Mouse (Mus musculus): ENCODE measurements around the gene Derl2. TPM values are rescaled to one million over a fixed set of nuclear protein-coding genes. Genes with fewer than 3 reads are reported as not detected.
A peak's percentile ranks its signal among the peaks of the same experiment; 100 is the strongest.

Gene Derl2
- total RNA-seq (2014; rRNA removed), result 25.7 and 31.5 TPM in 2 replicates
- 25.3 and 28.2 TPM in 2 replicates for polyA plus RNA-seq (2015; fragmentation: Nextera tagmentation; extraction: Ambion mirVana)

GRCm38 (mm10) chr11:71019201-71020068 lies at the start of gene Derl2, which contains the start of gene Mis12:
Derl2 (minus strand) TSS chr11:71019841.
Mis12 (plus strand) TSS chr11:71019611.
- H3K4me3 ChIP-seq (ENCODE audit: low read length), result peak within 1 kb of the TSS; percentile 86
- no peaks in the 10 kb centered on the region for H3K36me3 ChIP-seq (ENCODE audit: insufficient read depth, low read length)
- peak within 1 kb of the TSS; percentile 87 for H3K27ac ChIP-seq
- no peaks in the 10 kb centered on the region for H3K27me3 ChIP-seq (ENCODE audit: insufficient read depth, low read length)
- peaks cover 16% of the 10 kb centered on the region for H3K4me1 ChIP-seq (ENCODE audit: insufficient read depth, low read length)
- H3K9ac ChIP-seq (replicated peaks; ENCODE audit: low read length), result peak within 1 kb of the TSS; percentile 92
- under 1% methylated on average over 66 of the region's 71 CpGs for WGBS
- peak; percentile 100 for ATAC-seq
- peak within 1 kb of the TSS; percentile 69 for H3K4me2 ChIP-seq (ENCODE audit: low read depth, low read length)
- no peak for TF ChIP-seq CTCF (IDR thresholded peaks at IDR 0.05; ENCODE audit: low read depth)
- no peaks in the 10 kb centered on the region for H3K9me3 ChIP-seq (ENCODE audit: low read length)
- peak; percentile 98 for DNase-seq (ENCODE audit: low spot score)

DNA sequence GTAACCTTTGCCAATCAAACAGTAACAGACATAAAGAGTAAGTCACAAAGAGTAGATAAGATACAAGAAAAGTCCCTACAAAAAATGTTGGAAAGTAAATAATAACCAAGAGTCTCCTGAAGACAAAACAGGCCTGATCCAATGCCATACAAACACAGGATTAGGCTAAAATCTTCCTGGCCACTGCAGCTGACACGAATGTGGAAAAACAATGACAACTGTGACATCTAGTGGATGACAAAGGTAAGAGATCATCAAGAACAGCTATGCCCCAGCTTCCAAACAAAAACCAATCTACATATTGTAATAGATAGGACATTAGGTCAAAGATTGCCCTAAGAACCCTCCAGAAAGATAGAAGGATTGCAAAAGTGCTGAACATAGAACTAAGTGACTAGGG lies 32.9 kb upstream of the Derl2 start:
- TF ChIP-seq CTCF (IDR thresholded peaks at IDR 0.05; ENCODE audit: low read depth), result peak; percentile 79
- no peak for ATAC-seq
- WGBS, result 0% methylated on average over 1 of the region's 1 CpGs

DNA sequence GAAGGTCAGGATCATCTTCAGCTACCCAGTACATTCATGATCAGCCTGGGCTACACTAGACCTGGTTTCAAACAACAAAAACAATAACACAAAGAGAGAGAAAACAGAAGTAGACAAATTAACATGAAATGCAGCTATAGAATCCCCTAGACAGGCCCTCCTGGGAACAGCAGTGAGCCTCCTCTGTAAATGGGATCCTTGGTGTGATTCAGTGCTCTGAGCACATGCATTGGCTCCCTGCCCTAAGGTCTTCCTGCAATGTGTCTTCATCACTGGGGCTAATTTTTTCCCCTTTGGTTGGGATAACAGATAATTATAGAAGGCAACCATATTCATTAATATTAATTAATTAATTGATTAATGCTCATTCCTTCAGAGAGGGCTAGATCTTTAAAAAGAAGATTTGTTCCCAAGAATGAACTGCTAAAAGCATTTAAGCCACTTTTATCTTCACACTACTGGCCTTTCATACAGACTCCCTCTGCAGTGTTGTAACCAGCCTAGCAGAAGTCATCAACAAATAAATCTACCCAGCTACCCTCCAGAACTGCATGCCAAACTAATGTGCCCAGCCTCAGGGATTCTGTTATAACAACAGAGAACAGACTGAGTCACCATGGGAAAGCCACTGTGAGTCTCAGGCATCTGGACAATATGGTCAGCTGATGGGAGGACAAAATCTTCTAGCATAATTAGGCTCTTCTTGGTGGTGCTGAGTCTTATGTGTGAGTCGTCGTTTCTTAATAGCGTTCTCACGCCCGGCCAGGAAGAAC lies 20.1 kb upstream of the Derl2 start:
- Histone ChIP-seq H3K27me3 (ENCODE audit: insufficient read depth, low read length) (no peaks in the 10 kb centered on the region), H3K9ac (replicated peaks; ENCODE audit: low read length) (no peak overlapping the region)
- no peak for ATAC-seq

More for the DNA sequence above, 32.9 kb upstream of the Derl2 start:
- H3K4me3 ChIP-seq (ENCODE audit: low read length), result no peak overlapping the region
- no peaks in the 10 kb centered on the region for H3K36me3 ChIP-seq (ENCODE audit: insufficient read depth, low read length)
- peak; percentile 80 for DNase-seq (ENCODE audit: low spot score)
- no peak overlapping the region for H3K4me2 ChIP-seq (ENCODE audit: low read depth, low read length)
- no peaks in the 10 kb centered on the region for H3K27me3 ChIP-seq (ENCODE audit: insufficient read depth, low read length)
- no peaks in the 10 kb centered on the region for H3K4me1 ChIP-seq (ENCODE audit: insufficient read depth, low read length)
- no peak overlapping the region for H3K9ac ChIP-seq (replicated peaks; ENCODE audit: low read length)
- no peaks in the 10 kb centered on the region for H3K9me3 ChIP-seq (ENCODE audit: low read length)
- no peak overlapping the region for H3K27ac ChIP-seq

DNA sequence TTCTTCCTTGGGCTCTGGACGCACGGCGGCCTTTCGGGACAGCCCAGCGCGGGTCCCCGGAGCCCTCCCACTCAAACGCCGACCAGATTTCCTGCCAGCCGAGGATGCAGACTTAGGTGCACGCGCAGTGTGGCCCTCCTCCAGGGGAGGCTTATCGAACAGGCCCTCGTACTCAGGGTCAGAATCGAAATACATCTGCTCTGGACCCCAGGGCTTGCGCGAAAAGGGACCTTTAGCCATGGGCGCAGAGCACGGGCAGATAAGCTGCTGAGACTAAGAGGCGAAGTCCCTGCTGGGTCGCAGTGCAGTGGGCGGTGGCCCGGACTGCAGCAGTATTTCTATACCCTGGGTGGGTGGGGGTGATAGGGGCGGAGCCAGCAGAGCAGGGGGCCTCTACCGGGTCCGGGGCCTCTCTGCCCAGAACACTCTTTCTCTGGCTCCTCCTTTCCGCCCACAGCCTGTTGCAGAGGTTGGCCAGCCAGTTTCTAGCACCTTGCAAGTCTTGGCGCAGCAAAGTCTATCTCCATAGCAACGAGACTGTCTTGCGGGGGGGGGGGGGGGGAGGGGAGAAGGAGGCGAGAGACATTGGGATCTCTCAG lies 13.6 kb upstream of the Derl2 start, which contains the start of gene 6330403K07Rik:
Gene 6330403K07Rik (minus strand): TSS at position 351 of the 599 bp plus-strand sequence.
- Histone ChIP-seq H3K9ac (replicated peaks; ENCODE audit: low read length) (peak within 1 kb of the TSS; percentile 80), H3K4me1 (ENCODE audit: insufficient read depth, low read length) (0 out of 2 replicates have a peak, but pooled peaks cover 5% of the 10 kb centered on the region), H3K4me2 (ENCODE audit: low read depth, low read length) (peak within 1 kb of the TSS; percentile 62), H3K27me3 (ENCODE audit: insufficient read depth, low read length) (no peaks in the 10 kb centered on the region), H3K36me3 (ENCODE audit: insufficient read depth, low read length) (no peaks in the 10 kb centered on the region), H3K27ac (peak within 1 kb of the TSS; percentile 95), H3K9me3 (ENCODE audit: low read length) (no peaks in the 10 kb centered on the region), H3K4me3 (ENCODE audit: low read length) (peak within 1 kb of the TSS; percentile 55)
- peak; percentile 97 for ATAC-seq
- under 1% methylated on average over 31 of the region's 31 CpGs for WGBS
- DNase-seq (ENCODE audit: low spot score), result peak; percentile 92
- TF ChIP-seq CTCF (IDR thresholded peaks at IDR 0.05; ENCODE audit: low read depth), result no peak

More for the DNA sequence above, 20.1 kb upstream of the Derl2 start:
- 90% methylated on average over 5 of the region's 5 CpGs for WGBS
- Histone ChIP-seq H3K4me1 (ENCODE audit: insufficient read depth, low read length) (no peaks in the 10 kb centered on the region), H3K4me2 (ENCODE audit: low read depth, low read length) (no peak overlapping the region), H3K36me3 (ENCODE audit: insufficient read depth, low read length) (no peaks in the 10 kb centered on the region), H3K4me3 (ENCODE audit: low read length) (no peak overlapping the region), H3K9me3 (ENCODE audit: low read length) (no peaks in the 10 kb centered on the region), H3K27ac (no peak overlapping the region)
- no peak for TF ChIP-seq CTCF (IDR thresholded peaks at IDR 0.05; ENCODE audit: low read depth)
- no peak for DNase-seq (ENCODE audit: low spot score)

DNA sequence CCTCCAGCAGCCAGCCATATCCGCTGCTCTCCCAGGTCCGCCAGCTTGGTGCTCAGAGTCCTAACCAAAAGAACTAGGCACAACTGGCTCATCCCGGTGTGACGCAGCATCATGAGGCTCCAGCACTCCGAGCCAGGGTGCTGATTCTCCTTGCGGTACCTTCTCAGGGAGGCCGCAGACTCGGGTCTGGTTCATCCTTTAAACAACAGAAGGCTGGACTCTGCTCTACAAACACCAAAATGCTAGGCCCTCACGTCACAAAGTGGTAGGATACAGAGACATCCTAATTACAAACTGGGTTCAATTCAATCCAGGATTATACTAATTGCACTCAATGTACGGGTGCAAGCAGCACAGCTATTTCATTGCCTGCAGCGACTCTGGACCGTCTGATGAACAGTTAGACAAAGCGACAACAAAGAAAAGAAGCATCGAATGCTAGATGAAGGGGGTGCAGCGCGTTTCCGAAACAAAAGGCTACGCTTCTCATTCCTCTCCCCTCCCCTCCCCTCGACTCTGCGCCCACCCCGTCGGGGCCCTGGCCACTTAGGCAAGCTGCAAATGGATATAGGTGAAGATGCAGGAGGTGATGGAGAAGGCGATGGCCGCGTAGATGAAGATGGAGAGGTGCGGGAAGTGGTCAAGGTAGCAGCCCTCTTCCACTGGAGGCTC lies 13.0 kb upstream of the Derl2 start:
- peak overlapping the region; percentile 62 for H3K4me2 ChIP-seq (ENCODE audit: low read depth, low read length)
- no peaks in the 10 kb centered on the region for H3K27me3 ChIP-seq (ENCODE audit: insufficient read depth, low read length)
- peaks cover 4% of the 10 kb centered on the region; the same call in 1 of the 2 replicates for H3K36me3 ChIP-seq (ENCODE audit: insufficient read depth, low read length)
- peak overlapping the region; percentile 95 for H3K27ac ChIP-seq
- WGBS, result 3% methylated on average over 26 of the region's 26 CpGs
- H3K9ac ChIP-seq (replicated peaks; ENCODE audit: low read length), result peak overlapping the region; percentile 80
- no peaks in the 10 kb centered on the region for H3K9me3 ChIP-seq (ENCODE audit: low read length)
- peak; percentile 64 for DNase-seq (ENCODE audit: low spot score)
- H3K4me3 ChIP-seq (ENCODE audit: low read length), result peak overlapping the region; percentile 55
- ATAC-seq, result peak; percentile 24
- H3K4me1 ChIP-seq (ENCODE audit: insufficient read depth, low read length), result 0 out of 2 replicates have a peak, but pooled peaks cover 5% of the 10 kb centered on the region
- TF ChIP-seq CTCF (IDR thresholded peaks at IDR 0.05; ENCODE audit: low read depth), result no peak

Measured in hindbrain, postnatal 0 days (tissue).